8 mouse cellular contexts compared by ENCODE assay signal in genomic region chr3:68493586-68494295, GRCm38 (mm10).
DNase-seq lines count a peak whose midpoint lies in the region; ATAC-seq and TF ChIP-seq lines count a peak whose summit lies in the region.

No protein-coding gene starts in this region.

- H3K27ac ChIP-seq in hindbrain, embryonic 12.5 days = peak overlapping the region; percentile 86
- H3K27ac ChIP-seq in lung, postnatal 0 days (ENCODE audit: low read length) = peak overlapping the region; percentile 99

- peak overlapping the region; percentile 98 for H3K4me2 ChIP-seq in hindbrain, embryonic 12.5 days (replicated peaks)
- H3K4me2 ChIP-seq in lung, postnatal 0 days (replicated peaks; ENCODE audit: low read depth, low read length) = peak overlapping the region; percentile 92

- H3K9me3 ChIP-seq in hindbrain, embryonic 12.5 days (replicated peaks) = no peaks in the 10 kb centered on the region
- no peaks in the 10 kb centered on the region for H3K9me3 ChIP-seq in lung, postnatal 0 days (ENCODE audit: low read length)

- peak; percentile 98 for DNase-seq in R1 (ENCODE audit: low read depth, low spot score)
- DNase-seq in cerebellum, postnatal 4 days (ENCODE audit: low spot score in 2 of 2) = peak; percentile 41 to 58
- DNase-seq in frontal cortex, postnatal 25 days (ENCODE audit: low spot score in 2 of 2) = peak; percentile 54 to 62
- peak; percentile 68 to 78 for DNase-seq in layer of hippocampus, postnatal 10 days (ENCODE audit: low spot score in 2 of 2)
- peak; percentile 91 for DNase-seq in lung, postnatal 0 days (ENCODE audit: low spot score)
- DNase-seq in retina, embryonic 14.5 days (ENCODE audit: low spot score) = peak; percentile 81
- DNase-seq in urinary bladder, adult 2 months (ENCODE audit: low spot score) = peak; percentile 77

- TF ChIP-seq CTCF in lung, postnatal 0 days (IDR thresholded peaks at IDR 0.05) = peak; percentile 50

- peaks cover 10% of the 10 kb centered on the region for H3K27me3 ChIP-seq in hindbrain, embryonic 12.5 days
- no peaks in the 10 kb centered on the region for H3K27me3 ChIP-seq in lung, postnatal 0 days (replicated peaks; ENCODE audit: insufficient read depth, low read length)

- peaks cover 18% of the 10 kb centered on the region for H3K4me1 ChIP-seq in hindbrain, embryonic 12.5 days
- peaks cover 7% of the 10 kb centered on the region; the same call in 1 of the 2 replicates for H3K4me1 ChIP-seq in lung, postnatal 0 days (ENCODE audit: insufficient read depth, low read depth, low read length)

- H3K36me3 ChIP-seq in hindbrain, embryonic 12.5 days = no peaks in the 10 kb centered on the region
- H3K36me3 ChIP-seq in lung, postnatal 0 days (ENCODE audit: insufficient read depth, low read length) = no peaks in the 10 kb centered on the region

- 1% methylated on average over 63 of the region's 70 CpGs for WGBS in hindbrain, embryonic 12.5 days
- WGBS in lung, postnatal 0 days = under 1% methylated on average over 40 of the region's 70 CpGs

- H3K4me3 ChIP-seq in hindbrain, embryonic 12.5 days = peak overlapping the region; percentile 66
- H3K4me3 ChIP-seq in lung, postnatal 0 days (ENCODE audit: low read depth, low read length) = peak overlapping the region; percentile 83

- ATAC-seq in hindbrain, embryonic 12.5 days (ENCODE audit: low FRiP score) = peak; percentile 85
- ATAC-seq in lung, postnatal 0 days = peak; percentile 77

- peak overlapping the region; percentile 78 for H3K9ac ChIP-seq in hindbrain, embryonic 12.5 days
- H3K9ac ChIP-seq in lung, postnatal 0 days (replicated peaks; ENCODE audit: low read depth) = peak overlapping the region; percentile 88

- no peak for TF ChIP-seq EP300 in lung, postnatal 0 days (IDR thresholded peaks at IDR 0.05)

Comparison
In these comparisons a context has a peak if more than half of its experiments do, and no peak if none do; other contexts are left out.
1. Peak in every context shown above with its lines: DNase-seq, ATAC-seq, H3K4me3 ChIP-seq and H3K27ac ChIP-seq.